Mouse (Mus musculus) left cerebral cortex, postnatal 14 days (tissue): Measurements from ENCODE around the gene Rhoh. TPM values are rescaled to one million over a fixed set of nuclear protein-coding genes. Genes with fewer than 3 reads are reported as not detected.

Experiments used
- DNase-seq, 2 experiments: peaks; one replicate each; pipeline ENCODE4 v3.0.0; 2021 to 2022; ENCODE audit warnings: low spot score in 2 of 2, mixed read lengths in 1 of 2
- intact Hi-C: fragments of 180-260 bp; cut with DNase I; formaldehyde crosslinking; loops from one replicate; pipeline ENCODE4 v1.15.1; 2025
- long read RNA-seq, 2 experiments: library from polyadenylated mRNA; stranded (forward); transcript quantifications; one replicate each; pipeline ENCODE4 v2.0.0; 2021
- total RNA-seq, 2 experiments: library from RNA; stranded (reverse); gene quantifications; 2 replicates each; pipeline ENCODE4 v1.2.3; 2021

Gene Rhoh
- under 1 TPM; 0.83 to 0.87 TPM for total RNA-seq
- long read RNA-seq, experiment 1: 0 reads
- long read RNA-seq, experiment 2: 0 reads

GRCm38 (mm10) chr5:65861154-65861944 is at the start of gene Rhoh:
TSS of gene Rhoh (plus strand) at chr5:65861213.
- DNase-seq: no peak
- intact Hi-C loops: no loop called here

DNA sequence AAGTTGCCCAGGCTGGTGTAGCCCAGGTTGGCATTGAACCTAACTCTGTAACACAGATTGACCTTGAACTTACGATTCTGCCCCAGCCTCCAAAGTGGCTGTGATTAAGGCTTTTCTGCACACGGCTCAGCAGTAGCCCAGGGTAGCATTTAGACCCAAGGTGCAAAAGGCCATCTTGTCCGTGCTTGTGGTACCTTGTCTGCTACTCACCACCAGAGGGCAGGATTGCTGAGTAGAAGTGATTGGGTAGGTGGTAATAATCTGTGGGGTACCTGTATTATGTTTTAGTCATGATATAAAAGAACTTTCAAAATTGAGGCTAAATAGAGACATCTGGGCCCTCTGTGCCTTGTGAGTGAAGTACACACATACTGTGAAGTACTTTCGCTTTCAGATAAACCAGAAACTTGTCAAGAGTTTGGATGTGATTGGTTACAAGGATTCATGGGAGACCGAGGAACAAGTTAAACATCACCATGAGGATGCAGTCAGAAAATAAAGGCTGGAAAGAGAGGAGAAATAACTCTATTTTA is 37.3 kb upstream of the Rhoh start:
- intact Hi-C loops: loop anchor here (2.0 kb wide), 1 partner anchor 113 kb away; no protein-coding TSS in a partner anchor
- DNase-seq: peak; percentile 20 to 42

DNA sequence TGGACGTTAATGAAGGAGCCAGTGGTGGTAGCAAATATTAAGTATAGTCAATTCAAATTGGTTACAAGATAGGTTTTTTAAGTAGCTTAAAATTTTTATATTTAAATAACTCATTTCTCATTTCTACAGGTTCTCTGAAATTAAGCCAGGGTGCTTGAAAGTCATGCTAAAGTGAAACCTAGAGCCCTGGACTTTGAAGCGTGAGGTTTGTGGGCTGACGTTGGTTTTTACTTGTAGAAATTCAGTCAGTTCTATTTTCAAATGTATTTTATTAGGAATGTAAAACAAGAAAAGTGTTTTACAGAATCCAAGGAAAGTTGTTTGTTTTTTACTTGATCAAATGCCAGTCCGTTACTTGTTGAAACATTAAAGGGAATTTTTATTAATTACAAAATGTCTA is 34.5 kb upstream of the Rhoh start:
- DNase-seq: no peak
- intact Hi-C loops: loop anchor here (5.0 kb wide), 1 partner anchor 131 kb away; no protein-coding TSS in a partner anchor

DNA sequence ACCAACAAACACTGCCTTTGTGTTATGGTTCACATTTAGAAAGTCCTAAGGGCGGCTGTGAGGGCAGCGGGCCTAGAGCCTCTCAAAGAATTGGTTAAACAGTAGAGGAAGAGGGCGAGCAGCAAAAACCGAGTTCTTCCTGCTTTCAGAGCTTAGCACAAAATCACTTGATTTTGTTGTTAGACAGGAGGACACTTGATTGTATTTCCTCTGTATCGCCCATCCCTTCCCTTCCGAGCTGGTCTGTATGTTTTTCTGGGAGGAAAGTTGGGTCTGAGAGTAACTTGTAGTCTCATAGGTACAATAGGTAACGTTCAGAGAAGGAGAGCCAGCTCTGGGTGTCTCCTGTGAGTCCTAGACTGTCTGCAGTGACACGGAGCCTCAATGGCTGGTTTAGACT is 33.9 kb upstream of the Rhoh start:
- DNase-seq: no peak
- intact Hi-C loops: loop anchor here (5.0 kb wide), 1 partner anchor 130 kb away; no protein-coding TSS in a partner anchor

DNA sequence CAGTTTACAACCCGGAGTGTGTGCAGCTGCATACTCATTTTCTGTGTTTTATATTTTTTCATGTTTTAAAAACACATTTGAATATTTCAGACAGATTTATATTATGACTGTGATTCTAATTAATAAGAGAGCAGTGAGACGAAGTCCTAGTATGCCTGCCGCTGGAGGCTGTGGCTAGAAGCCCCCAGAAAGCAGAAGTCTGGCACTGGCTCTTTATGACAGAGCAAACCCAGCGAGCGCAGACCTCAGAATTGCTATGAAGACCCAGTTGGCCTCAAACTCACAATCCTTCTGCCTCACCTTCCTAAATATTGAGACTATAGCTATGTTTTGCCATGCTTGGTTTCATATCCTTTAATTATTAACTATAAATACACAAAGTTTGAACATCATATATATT is 32.8 kb upstream of the Rhoh start:
- intact Hi-C loops: loop anchor here (5.0 kb wide), 1 partner anchor 129 kb away; no protein-coding TSS in a partner anchor
- no peak for DNase-seq

GRCm38 (mm10) chr5:65829059-65829458 is 32.0 kb upstream of the Rhoh start:
- intact Hi-C loops: loop anchor here (5.0 kb wide), 1 partner anchor 128 kb away; no protein-coding TSS in a partner anchor
- DNase-seq: no peak

GRCm38 (mm10) chr5:65831917-65832618 is 28.9 kb upstream of the Rhoh start:
- intact Hi-C loops: no loop called here
- no peak for DNase-seq

DNA sequence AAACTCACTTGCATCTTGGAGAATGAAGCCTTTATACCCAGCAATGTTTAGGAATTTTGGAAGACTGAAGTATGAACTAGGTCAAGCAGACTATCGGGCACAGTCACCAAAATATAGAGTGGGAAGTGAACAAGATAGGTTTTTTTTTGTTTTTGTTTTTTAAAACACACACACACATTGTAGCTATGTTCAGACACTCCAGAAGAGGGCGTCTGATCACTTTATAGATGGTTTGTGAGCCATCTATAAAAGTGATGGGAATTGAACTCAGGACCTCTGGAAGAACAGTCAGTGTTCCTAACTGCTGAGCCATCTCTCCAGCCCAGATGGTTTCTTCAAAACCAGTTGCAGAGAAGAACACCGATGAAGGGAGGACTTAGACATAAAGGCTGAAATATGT is 27.9 kb upstream of the Rhoh start:
- intact Hi-C loops: no loop called here
- DNase-seq: no peak

DNA sequence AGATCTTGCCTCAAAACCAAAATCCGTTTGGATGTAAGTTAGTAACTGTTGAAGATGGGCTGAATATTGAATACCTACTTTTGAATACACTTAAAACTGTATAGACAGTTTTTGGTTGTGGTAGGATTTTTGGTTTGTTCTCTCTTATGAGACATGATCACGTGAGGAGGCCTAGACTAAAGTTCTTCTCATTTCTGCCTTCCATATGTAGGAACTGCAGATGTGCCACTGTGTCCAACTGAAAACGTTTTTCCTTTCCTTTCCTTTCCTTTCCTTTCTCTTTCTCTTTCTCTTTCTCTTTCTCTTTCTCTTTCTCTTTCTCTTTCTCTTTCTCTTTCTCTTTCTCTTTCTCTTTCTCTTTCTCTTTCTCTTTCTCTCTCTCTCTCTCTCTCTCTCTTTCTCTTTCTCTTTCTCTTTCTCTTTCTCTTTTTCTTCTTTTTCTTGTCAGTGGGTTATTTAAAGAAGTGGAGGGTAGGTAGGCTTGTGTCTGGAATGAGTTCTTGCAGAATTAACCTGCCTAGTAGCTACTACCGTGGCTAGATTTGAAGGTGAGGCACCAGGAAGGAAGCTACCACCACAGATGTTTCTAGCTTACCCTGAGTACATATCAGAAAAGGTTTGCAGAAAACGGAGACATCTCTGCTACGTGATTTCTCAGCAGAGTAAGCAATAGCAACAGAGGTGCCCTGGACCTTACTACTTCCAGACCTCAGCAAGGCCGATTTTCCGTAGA is 27.1 kb upstream of the Rhoh start:
- intact Hi-C loops: no loop called here

GRCm38 (mm10) chr5:65838053-65838452 is 23.0 kb upstream of the Rhoh start:
- DNase-seq: no peak
- intact Hi-C loops: no loop called here

More for the DNA sequence above, 27.1 kb upstream of the Rhoh start:
- DNase-seq: no peak

DNA sequence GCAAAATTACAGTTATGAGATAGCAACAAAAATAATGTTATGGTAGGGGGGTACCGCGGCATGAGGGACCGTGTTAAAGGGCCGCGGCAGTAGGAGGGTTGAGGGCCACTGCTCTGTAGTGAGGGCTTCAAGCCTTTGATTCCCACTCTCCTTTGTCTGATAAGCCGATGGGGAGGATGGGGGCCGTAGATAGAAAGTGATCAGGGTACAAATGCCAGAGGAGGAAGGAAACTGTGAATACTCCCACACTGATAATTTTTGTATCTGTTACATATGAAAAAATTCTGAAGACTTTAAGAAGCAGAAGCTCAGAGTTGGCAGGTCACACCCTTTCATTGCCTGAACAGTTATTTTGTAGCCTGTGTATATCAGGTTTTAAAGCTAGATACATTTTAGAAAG is 18.1 kb upstream of the Rhoh start:
- DNase-seq: no peak
- intact Hi-C loops: no loop called here

GRCm38 (mm10) chr5:65846534-65846933 is 14.5 kb upstream of the Rhoh start:
- intact Hi-C loops: no loop called here
- DNase-seq: no peak

DNA sequence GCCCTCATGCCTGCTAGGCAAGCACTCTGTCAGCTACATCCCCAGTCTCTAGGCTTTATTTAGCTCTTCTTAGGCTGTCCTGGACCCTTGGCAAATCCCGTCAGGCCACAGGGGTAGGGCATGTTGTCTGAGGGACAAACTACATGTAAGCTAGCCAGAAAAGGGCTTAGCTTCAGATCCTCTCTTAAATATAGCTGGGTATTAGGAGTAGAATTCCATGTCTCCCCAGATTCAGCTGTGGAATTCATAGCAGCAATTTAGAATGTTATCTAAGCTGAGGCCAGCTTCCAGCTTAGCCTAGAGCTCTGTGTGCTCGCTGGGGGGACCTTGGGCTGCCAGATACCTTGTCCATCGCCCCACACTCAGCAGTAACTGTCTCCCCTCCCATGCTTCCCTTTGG is 14.1 kb upstream of the Rhoh start:
- intact Hi-C loops: no loop called here
- no peak for DNase-seq

DNA sequence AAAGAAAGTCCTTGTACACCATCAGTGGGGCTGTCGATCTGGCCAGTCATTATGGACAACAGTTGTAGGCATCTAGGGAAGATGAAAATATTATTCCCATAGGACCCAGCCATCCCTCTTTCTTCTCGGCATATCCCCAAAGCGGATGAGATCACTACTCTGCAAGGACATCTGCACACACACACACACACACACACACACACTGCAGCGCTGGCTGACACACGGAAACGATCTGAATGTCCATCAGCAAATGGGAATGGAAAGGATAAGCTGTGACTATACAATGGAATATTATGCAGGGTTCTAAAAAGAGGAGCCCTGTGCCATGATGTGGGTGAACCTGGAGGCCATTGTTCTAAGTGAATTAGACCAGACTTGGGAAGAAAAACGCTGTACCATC is 13.4 kb upstream of the Rhoh start:
- no peak for DNase-seq
- intact Hi-C loops: no loop called here

GRCm38 (mm10) chr5:65850765-65851164 is 10.2 kb upstream of the Rhoh start:
- intact Hi-C loops: no loop called here
- no peak for DNase-seq

GRCm38 (mm10) chr5:65854786-65855191 is 6.2 kb upstream of the Rhoh start:
- DNase-seq: no peak
- intact Hi-C loops: no loop called here

DNA sequence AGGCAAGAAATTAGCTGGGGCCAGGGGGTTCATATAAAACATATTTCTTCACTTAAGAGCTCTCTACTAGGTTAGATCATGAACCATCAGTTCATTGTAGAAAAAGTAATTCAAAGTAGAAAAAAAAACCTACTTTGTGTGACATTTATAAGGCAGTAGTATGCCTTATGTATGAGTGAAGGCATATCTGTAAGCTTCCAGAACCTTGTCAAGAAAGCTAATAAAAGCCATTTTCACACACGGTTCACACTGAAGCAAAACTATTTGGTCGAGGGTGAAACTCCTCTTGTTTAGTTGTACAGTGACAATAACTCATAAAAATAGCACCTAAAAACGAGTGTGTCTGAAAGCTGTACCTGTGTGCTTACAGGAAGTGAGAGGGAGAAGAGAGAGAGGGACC is 5.4 kb upstream of the Rhoh start:
- intact Hi-C loops: no loop called here

DNA sequence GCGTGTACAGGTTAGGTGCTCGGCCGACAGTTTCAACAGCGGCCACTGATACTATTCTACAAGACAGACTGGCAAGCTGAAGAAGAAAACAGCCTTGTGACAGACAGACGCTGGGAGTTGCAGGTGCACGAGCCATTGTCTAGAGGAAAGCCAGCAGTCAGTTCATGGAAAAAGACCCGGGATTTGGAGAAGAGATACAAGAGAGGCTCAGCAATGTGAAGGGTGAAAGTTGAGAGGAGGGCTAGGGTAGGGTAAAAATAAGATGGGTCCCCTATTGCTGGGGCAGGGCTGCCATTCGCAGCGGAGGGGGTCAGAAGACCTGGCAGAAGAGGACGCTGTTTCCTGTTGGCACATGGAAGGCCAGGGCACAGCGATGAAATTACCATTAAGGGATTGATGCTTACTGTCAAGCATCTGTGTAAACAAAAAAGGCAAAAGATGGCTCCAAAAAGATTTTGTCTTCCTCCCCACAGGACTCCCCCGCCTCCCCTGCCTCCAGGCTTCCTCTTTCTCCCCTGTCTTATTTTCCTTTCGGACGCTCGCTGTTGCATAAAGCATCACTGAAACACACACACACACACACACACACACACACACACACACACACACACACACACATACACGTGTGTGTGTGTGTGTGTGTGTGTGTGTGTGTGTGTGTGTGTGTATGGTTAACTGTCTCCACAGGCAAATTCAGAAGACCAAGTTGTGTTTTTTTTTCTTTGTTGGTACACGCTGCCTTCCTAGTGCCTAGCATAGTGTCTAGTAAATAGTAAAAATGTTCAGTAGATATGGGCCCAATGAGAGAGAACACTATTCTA is 4.2 kb upstream of the Rhoh start:
- intact Hi-C loops: no loop called here
- DNase-seq: no peak

More for the DNA sequence above, 5.4 kb upstream of the Rhoh start:
- DNase-seq: no peak

DNA sequence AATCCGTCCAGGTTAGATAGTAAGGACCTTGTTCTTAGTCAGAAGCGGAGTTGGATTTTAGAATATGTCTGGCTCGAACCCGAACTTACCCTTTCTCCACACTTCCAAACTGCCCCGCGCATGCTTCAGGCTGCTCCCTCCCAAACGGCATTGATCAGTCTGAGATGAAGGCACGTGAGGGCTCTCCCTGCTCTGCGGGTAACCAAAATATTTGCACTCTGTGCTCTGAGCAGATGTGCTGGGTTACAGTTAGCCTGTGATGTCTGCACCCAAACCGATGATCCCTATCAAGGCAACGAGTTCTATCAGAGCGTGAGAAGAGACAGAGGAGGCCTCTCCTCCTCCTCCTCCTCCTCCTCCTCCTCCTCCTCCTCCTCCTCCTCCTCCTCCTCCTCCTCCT is 3.1 kb upstream of the Rhoh start:
- intact Hi-C loops: no loop called here

More for the DNA sequence above, 3.1 kb upstream of the Rhoh start:
- no peak for DNase-seq
